22 mouse cellular contexts compared by ENCODE assay signal in the genomic region with DNA sequence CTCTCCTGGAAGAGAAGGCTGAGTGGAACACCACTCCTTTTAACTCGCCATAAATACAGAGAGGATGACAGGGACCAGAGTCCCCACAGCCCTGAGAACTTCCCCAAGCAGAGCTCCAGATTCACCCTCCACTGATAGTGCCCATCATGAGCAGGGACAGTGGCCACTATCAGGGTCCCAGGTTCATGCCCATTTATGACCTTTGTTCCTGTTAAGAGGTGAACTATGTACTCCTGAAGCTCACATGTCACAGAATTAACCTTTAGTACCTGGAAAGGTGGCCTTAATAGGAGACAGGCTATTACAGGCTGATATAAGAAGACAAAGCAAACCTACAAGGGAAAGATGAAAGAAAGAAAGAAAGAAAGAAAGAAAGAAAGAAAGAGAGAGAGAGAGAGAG. TPM values are rescaled to one million over a fixed set of nuclear protein-coding genes. Genes with fewer than 3 reads are reported as not detected.
A peak's percentile ranks its signal among the peaks of the same experiment; 100 is the strongest.
DNase-seq lines count a peak whose midpoint lies in the region; ATAC-seq and TF ChIP-seq lines count a peak whose summit lies in the region.
"Had no signal": no experiment of that assay in that cellular context is flagged by ENCODE, and none has a peak within 500 bp of the region (broad histone marks: within the 10 kb centered on the region; RNA-seq: fewer than 3 reads in every experiment).

No protein-coding gene starts in this region.

- H3K27me3 ChIP-seq in heart, adult 2 months (ENCODE audit: control insufficient read depth, insufficient read depth, low read length), result no peaks in the 10 kb centered on the region
- no peaks in the 10 kb centered on the region for H3K27me3 ChIP-seq in liver, adult 2 months (ENCODE audit: control insufficient read depth, insufficient read depth, low read length)
- no peaks in the 10 kb centered on the region; the same call in 1 of the 2 replicates for H3K27me3 ChIP-seq in liver, embryonic 12.5 days (replicated peaks)
- H3K27me3 ChIP-seq: embryonic facial prominence, embryonic 12.5 days; embryonic facial prominence, embryonic 15.5 days; forebrain, embryonic 15.5 days had no signal

- no peak for TF ChIP-seq POLR2A in heart, adult 2 months (IDR thresholded peaks at IDR 0.05; ENCODE audit: insufficient read depth, low read depth, low read length)
- no peak for TF ChIP-seq POLR2A in liver, adult 2 months (IDR thresholded peaks at IDR 0.05; ENCODE audit: extremely low read depth, insufficient read depth, low read length)

- H3K4me2 ChIP-seq in liver, embryonic 12.5 days, result no peak overlapping the region
- H3K4me2 ChIP-seq: embryonic facial prominence, embryonic 12.5 days; embryonic facial prominence, embryonic 15.5 days; forebrain, embryonic 15.5 days; heart, embryonic 11.5 days; hindbrain, embryonic 14.5 days had no signal

- 100% methylated on average over 1 of the region's 1 CpGs for WGBS in heart, adult 2 months
- 45% methylated on average over 1 of the region's 1 CpGs for WGBS in liver, adult 2 months
- WGBS in liver, embryonic 12.5 days (ENCODE audit: insufficient replicate concordance), result 42% methylated on average over 1 of the region's 1 CpGs
- 92% methylated on average over 1 of the region's 1 CpGs for WGBS in macrophage (ENCODE audit: missing documents)

- no peak for TF ChIP-seq EP300 in heart, adult 2 months (IDR thresholded peaks at IDR 0.05; ENCODE audit: insufficient read depth, low read depth, low read length)

- intact Hi-C loops in heart, adult 2 months (cut with DNase I), result no loop called here

- H3K79me2 ChIP-seq in heart, adult 2 months (replicated peaks; ENCODE audit: control insufficient read depth, insufficient read depth, low read length), result no peaks in the 10 kb centered on the region
- H3K79me2 ChIP-seq in liver, adult 2 months (ENCODE audit: control insufficient read depth, insufficient read depth, low read length), result peaks cover 17% of the 10 kb centered on the region
- no peaks in the 10 kb centered on the region for H3K79me2 ChIP-seq in macrophage (ENCODE audit: inconsistent target)

- H3K4me3 ChIP-seq in heart, adult 2 months, result no peak overlapping the region
- H3K4me3 ChIP-seq in liver, adult 2 months (ENCODE audit: insufficient read depth, low read depth, low read length), result no peak overlapping the region
- H3K4me3 ChIP-seq in liver, embryonic 12.5 days, result no peak overlapping the region
- no peak overlapping the region for H3K4me3 ChIP-seq in macrophage (ENCODE audit: inconsistent target)
- H3K4me3 ChIP-seq: embryonic facial prominence, embryonic 12.5 days; embryonic facial prominence, embryonic 15.5 days; forebrain, embryonic 15.5 days had no signal

- no peak overlapping the region for H3K9ac ChIP-seq in heart, adult 2 months (ENCODE audit: low read depth, low read length)
- H3K9ac ChIP-seq in liver, adult 2 months (ENCODE audit: low read depth, low read length), result no peak overlapping the region
- no peak overlapping the region for H3K9ac ChIP-seq in liver, embryonic 12.5 days
- H3K9ac ChIP-seq: embryonic facial prominence, embryonic 12.5 days; embryonic facial prominence, embryonic 15.5 days; forebrain, embryonic 15.5 days; hindbrain, embryonic 14.5 days had no signal

- H3K36me3 ChIP-seq in heart, adult 2 months (ENCODE audit: control insufficient read depth, insufficient read depth, low read length), result peaks cover 9% of the 10 kb centered on the region; the same call in 1 of the 2 replicates
- H3K36me3 ChIP-seq in liver, adult 2 months (ENCODE audit: control insufficient read depth, insufficient read depth, low read length), result peaks cover 4% of the 10 kb centered on the region
- no peaks in the 10 kb centered on the region for H3K36me3 ChIP-seq in liver, embryonic 12.5 days
- H3K36me3 ChIP-seq in macrophage (ENCODE audit: inconsistent target), result no peaks in the 10 kb centered on the region
- H3K36me3 ChIP-seq: embryonic facial prominence, embryonic 12.5 days; embryonic facial prominence, embryonic 15.5 days; forebrain, embryonic 15.5 days had no signal

- DNase-seq in heart, adult 2 months, result peak in 1 of 2 experiments; percentile 12
- DNase-seq in heart, postnatal 4 days, result no peak
- DNase-seq in liver, adult 2 months (ENCODE audit: extremely low read depth, low read depth, low spot score), result peak; percentile 90
- DNase-seq in gastrocnemius, postnatal 4 days (ENCODE audit: low spot score in 2 of 2), result no peak
- DNase-seq: adrenal gland, adult 2 months; adrenal gland, postnatal 14 days; cerebellum, adult 11 months; cerebellum, adult 2 months; cerebellum, adult 9-11 months; cerebellum, postnatal 25 days; gastrocnemius, postnatal 25 days; heart, postnatal 36 days had no signal

- peak overlapping the region; percentile 33; the same call in 1 of the 2 replicates for H3K27ac ChIP-seq in heart, adult 2 months
- H3K27ac ChIP-seq in liver, adult 2 months (replicated peaks; ENCODE audit: insufficient read depth, low read depth, low read length), result peak overlapping the region; percentile 88
- no peak overlapping the region for H3K27ac ChIP-seq in liver, embryonic 12.5 days
- H3K27ac ChIP-seq in macrophage, result peak overlapping the region; percentile 98
- H3K27ac ChIP-seq: embryonic facial prominence, embryonic 12.5 days; forebrain, embryonic 15.5 days; hindbrain, embryonic 14.5 days; hindbrain, postnatal 0 days had no signal

- no peak for TF ChIP-seq CTCF in heart, adult 2 months (IDR thresholded peaks at IDR 0.05)
- no peak for TF ChIP-seq CTCF in liver, adult 2 months (IDR thresholded peaks at IDR 0.05; ENCODE audit: low read depth, low read length)

- no peaks in the 10 kb centered on the region for H3K9me3 ChIP-seq in liver, embryonic 12.5 days (replicated peaks)
- H3K9me3 ChIP-seq: embryonic facial prominence, embryonic 12.5 days; embryonic facial prominence, embryonic 15.5 days; forebrain, embryonic 15.5 days had no signal

- ATAC-seq in liver, embryonic 12.5 days, result no peak
- ATAC-seq: CD4-positive, CD25-positive, alpha-beta regulatory T cell, adult 4 months; forebrain, embryonic 15.5 days; hindbrain, postnatal 0 days; inflammation-experienced regulatory T-cells, adult 6 months had no signal

- peaks cover 20% of the 10 kb centered on the region for H3K4me1 ChIP-seq in heart, adult 2 months (ENCODE audit: control insufficient read depth, insufficient read depth, low read length)
- H3K4me1 ChIP-seq in liver, adult 2 months (ENCODE audit: control insufficient read depth, insufficient read depth, low read length), result peaks cover 52% of the 10 kb centered on the region
- peaks cover 4% of the 10 kb centered on the region for H3K4me1 ChIP-seq in liver, embryonic 12.5 days

RNA-seq across cellular contexts. Expression of gene Insig1, which starts 35.2 kb away (rescaled TPM):
- 10 to 100 TPM; 17.3 to 17.5 TPM for total RNA-seq in heart, adult 2 months (2021)
- 17.3 and 23.7 TPM in 2 replicates for polyA plus RNA-seq in heart, adult 2 months (2012; rRNA removed)
- total RNA-seq in heart, postnatal 4 days (2021), result 10 to 100 TPM; 53.3 to 54.0 TPM
- total RNA-seq in liver, adult 2 months (2014; rRNA removed), result 566 and 594 TPM in 2 replicates
- polyA plus RNA-seq in liver, adult 2 months (2012; rRNA removed), result 465 and 525 TPM in 2 replicates
- polyA plus RNA-seq in liver, embryonic 12.5 days (2016; fragmentation: Nextera tagmentation; extraction: Ambion mirVana), result 51.5 and 58.2 TPM in 2 replicates
- 100 to 1,000 TPM in 19 of 26 experiments, 10 to 100 TPM in 7; 51.9 to 414 (median 129) TPM for total RNA-seq in macrophage (2018; cell fraction: chromatin; rRNA removed)
- total RNA-seq in macrophage (2018; cell fraction: cytosol; rRNA removed), result 100 to 1,000 TPM in 19 of 26 experiments, 10 to 100 TPM in 7; 63.8 to 293 (median 134) TPM
- total RNA-seq in macrophage (2018; cell fraction: nucleus; rRNA removed), result 100 to 1,000 TPM in 23 of 26 experiments, 10 to 100 TPM in 3; 77.3 to 406 (median 214) TPM
- 37.8 to 108 TPM (median 89.9 TPM) in 3 replicates for polyA plus RNA-seq in macrophage (2018)
- 10 to 100 TPM; 42.4 to 51.0 TPM for total RNA-seq in gastrocnemius, postnatal 4 days (2021)

Comparison
In these comparisons a context has a peak if more than half of its experiments do, and no peak if none do; other contexts are left out.
1. RNA of gene Insig1, which starts 35.2 kb away (total RNA-seq): 566 to 594 TPM in liver, adult 2 months; 53.3 to 54.0 TPM in heart, postnatal 4 days, 42.4 to 51.0 TPM in gastrocnemius, postnatal 4 days and 17.3 to 17.5 TPM in heart, adult 2 months; every median in the first group is over 10 times any median in the second.